Mouse (Mus musculus) spleen, adult 12 weeks (tissue): ENCODE data around the gene Btbd3.
"Not testable (repeated sequence)": the region's sequence is repeated elsewhere in the genome, so short reads cannot be mapped to it uniquely, and the experiment has no call there.

ENCODE experiments used
- DNase-seq: peaks from one replicate; pipeline ENCODE4 v3.0.0; 2022; ENCODE audit warnings: low spot score

Gene Btbd3

DNA sequence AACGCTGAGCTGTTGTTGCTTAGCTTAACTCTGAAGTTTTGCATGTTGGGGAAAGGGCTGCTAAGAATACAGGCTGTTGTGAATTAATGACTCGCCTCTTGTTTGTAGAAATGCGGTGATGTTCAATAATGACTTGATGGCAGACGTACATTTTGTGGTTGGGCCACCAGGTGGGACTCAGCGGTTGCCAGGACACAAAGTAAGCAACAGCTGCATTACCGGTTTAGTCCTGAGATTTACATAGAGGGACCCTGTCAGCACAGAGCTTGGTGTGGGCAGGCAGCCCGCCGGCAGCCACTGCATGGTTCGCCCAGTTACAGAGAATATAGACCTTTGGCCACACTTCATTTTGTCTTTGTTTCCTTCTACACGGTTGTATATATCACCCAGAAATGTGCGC, 23.3 kb downstream of the Btbd3 start:
- no peak for DNase-seq

GRCm38 (mm10) chr2:138280225-138280711, 23.9 kb downstream of the Btbd3 start:
- DNase-seq = no peak

GRCm38 (mm10) chr2:138281550-138282201, 25.3 kb downstream of the Btbd3 start:
- no peak for DNase-seq

DNA sequence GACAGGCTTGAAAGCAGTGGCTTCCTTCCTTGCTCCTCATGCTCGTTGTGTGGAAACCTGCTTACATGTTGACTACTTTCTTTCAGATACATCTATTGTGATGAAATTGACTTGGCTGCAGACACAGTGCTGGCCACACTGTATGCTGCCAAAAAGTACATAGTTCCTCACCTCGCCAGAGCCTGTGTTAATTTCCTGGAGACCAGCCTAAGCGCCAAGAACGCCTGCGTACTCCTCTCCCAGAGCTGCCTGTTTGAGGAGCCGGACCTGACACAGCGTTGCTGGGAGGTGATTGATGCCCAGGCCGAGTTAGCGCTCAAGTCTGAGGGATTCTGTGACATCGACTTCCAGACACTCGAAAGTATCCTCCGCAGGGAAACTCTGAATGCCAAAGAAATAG, 27.0 kb downstream of the Btbd3 start:
- no peak for DNase-seq

- no peak for DNase-seq
Observed at GRCm38 (mm10) chr2:138283856-138284255, 27.5 kb downstream of the Btbd3 start.

- DNase-seq = no peak
Observed at GRCm38 (mm10) chr2:138285811-138286210, 29.4 kb downstream of the Btbd3 start.

- DNase-seq = no peak
Observed at GRCm38 (mm10) chr2:138290154-138290553, 33.8 kb downstream of the Btbd3 start.

- DNase-seq = no peak
Observed at GRCm38 (mm10) chr2:138294286-138294685, 37.9 kb downstream of the Btbd3 start.

DNA sequence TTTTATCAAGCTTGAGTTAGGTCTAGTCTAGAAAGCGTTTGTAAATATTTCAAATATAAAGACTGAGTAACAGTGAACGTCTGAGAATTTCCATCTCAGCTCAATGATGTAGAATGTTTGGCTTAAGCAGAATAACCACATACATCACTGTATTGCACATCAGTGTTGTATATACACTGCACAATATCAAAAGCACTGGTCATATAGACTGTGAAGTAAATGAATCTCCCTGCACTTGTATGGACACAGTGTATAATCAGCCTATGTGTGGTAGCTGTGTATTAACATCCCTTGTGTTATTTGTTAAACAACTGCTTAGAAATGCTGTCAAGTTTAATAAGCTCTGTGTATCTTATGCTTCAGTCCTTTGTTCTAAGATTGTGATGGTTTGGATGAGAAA, 49.9 kb downstream of the Btbd3 start:
- no peak for DNase-seq

DNA sequence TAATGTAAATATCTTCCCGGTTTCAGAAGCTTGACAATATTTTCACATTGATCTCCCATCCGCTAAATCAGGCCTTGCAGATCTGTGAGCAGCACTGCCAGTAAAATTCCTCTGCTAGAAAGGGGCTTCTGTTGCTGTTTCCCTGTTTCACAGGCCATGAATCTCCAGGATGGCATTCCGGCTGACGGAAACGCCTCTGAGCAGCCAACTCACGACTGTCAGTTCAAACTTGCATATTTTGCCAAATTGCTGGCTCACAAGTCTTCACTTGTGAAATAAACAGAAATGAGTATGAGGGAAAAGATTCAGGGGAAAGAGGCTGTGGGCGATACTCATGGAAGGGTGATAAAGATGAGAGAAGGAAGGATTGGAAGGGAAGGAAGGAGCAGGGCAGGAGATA, 59.3 kb downstream of the Btbd3 start:
- DNase-seq = no peak

DNA sequence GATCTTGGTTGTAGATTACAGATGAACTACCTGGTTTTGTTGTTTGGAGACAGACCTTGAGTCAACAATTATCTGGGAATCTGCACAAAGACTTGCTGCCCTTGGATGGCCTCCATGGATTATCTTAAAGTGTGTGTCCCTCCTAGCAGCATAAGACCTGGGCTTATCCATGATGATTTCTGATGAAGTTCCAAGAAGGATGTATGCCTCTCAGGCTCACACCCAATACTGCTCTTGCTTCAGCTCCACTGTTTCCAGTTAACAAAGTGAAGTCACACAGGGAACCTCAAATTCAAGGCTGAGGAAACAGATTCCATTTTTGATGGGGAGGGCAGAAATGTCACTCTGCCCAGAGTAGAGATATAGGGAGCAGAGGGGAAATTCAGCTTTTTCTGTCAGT, 64.0 kb downstream of the Btbd3 start:
- no peak for DNase-seq

- no peak for DNase-seq
Observed at GRCm38 (mm10) chr2:138321041-138321481, 64.7 kb downstream of the Btbd3 start.

DNA sequence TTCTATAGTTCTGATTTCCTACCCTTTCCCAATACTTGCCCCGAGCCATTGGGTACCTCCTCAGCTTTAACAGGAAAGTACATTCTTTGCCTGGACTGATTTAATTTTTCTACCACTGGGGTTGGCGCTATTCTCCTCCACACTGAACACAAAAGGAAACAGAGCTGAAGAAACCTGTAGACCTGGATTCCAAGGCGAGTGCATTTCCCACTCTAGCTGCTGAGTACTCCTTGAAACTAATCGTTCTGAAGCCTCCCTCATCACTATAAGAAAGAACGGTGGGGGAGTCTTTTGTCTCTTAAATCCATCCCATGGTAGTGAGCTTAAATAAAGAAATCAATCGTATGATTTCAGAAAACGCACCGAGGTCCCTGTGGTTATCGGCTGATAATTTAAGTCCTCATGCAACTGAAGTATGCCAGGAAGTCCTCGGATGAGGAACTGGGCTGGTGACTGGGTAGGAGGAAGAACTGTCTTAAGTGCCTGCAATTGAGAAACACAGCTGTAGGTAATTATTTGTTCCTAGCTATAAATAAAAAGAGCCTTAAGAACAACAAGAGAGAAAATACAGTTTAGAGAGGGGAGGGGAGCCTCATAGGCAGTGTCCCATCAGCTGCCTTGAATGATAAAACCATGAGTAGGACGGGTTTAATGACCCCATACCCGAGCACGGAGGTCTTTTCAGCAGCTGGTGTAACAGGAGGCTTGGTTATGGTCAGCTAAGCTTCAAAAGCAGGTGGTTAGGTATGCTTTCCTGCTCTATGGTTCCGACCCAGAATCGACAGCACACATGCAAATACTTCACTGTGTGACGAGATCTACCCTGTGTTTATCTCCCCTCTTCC, 66.1 kb downstream of the Btbd3 start:
- no peak for DNase-seq

DNA sequence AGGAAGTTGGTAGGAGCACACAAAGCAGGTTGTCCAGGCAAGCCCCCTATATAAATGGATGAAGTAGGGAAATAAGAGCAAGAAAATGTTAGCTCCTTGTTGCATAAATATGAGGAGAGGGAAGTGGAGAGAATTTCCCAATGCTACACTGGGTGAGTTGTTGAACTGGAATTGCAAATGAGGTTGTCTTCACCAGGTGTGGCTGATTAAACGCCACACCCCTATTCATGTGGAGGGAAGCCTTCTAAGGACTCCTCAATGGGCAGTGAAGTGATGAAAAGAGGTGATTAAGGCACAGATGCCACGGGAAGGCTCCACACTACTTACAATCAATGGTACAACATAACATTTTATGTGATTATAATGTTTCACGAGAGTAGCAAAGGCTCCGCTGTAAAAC, 70.0 kb downstream of the Btbd3 start:
- DNase-seq = no peak

- not testable (repeated sequence) for DNase-seq
Observed at GRCm38 (mm10) chr2:138334198-138334597, 77.8 kb downstream of the Btbd3 start.

DNA sequence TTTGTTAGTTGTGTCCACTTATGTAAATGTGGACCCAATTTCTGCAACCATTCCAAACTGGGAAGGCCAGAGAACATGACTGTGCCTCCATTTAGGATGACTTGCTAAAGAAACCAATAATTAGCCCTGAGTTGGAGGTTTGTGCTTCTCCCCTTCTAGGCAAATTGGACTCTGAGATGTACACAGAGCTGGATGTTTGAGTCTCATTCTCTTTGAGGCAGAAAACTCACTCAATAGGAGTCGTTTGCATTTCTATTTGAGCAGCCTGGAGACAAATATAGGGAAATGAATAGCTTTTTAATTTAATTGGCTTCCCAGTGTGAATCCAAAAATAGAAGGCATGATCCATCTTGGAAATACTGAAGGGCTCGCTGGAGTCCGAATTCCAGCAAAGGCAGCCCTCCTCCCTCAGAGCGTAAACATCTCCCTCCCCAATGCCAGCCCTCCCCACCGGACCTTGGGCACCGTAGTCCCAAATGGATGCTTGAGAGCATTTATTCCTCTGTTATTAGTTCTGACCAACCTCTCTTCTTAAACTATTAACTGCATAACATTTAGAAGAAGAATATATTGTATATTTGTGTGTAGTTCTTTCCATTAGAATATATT, 81.6 kb downstream of the Btbd3 start:
- no peak for DNase-seq

DNA sequence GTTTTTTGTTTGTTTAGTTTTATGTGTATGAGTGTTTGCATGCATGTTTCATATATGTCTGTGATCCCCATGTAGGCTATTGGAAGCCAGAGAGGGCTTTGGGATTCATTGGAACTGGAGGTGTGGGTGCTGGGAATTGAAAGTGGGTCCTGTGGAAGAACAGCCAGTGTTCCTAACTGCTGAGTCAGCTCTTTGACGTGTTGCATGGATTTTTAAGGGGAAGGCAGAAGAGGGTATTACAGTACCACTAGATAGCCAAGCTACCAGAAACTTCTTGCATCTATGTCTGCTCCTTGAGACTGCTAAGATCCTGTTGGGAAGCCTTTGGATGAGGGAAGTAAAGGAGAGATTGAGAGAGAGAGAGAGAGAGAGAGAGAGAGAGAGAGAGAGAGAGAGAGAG, 82.2 kb downstream of the Btbd3 start:
- DNase-seq = no peak

DNA sequence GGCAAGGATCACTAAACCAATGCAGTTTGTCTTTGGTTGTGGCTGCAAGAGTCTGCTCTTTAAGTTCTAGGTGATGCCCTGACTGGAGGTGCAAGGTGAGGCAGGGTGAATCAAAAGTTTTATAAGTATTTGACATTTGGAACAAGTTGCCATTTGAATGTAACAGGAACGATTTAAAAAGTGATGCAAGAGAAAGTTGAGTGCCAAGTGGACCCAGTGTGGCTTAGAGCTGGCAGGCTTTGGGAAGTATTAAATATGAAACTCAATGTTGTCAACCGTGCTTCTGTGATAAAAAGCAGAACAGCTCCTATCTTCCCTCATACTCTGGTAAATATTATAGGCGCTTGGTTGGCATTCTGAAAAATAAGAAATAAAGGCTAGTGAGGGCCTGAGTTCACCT, 99.0 kb downstream of the Btbd3 start:
- DNase-seq = no peak

DNA sequence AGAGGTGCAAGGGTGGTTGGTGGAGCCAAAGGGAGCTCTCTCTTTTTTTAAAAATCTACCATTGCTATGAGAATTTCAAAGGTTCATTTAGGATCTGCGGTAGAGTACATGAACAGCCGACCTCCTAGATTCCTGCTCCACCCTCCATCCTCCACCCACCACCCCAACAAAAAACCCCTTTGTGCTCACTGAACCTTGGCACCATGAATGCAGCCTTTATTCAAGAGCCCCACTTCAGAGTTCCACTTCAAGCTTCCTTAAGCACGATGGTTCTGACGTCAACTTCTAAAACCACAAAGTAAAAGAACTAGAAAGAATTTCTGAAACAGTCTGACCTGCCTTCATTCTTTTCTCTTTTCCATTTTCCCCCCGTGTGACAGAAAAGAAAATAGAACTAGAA, 106.1 kb downstream of the Btbd3 start:
- no peak for DNase-seq

DNA sequence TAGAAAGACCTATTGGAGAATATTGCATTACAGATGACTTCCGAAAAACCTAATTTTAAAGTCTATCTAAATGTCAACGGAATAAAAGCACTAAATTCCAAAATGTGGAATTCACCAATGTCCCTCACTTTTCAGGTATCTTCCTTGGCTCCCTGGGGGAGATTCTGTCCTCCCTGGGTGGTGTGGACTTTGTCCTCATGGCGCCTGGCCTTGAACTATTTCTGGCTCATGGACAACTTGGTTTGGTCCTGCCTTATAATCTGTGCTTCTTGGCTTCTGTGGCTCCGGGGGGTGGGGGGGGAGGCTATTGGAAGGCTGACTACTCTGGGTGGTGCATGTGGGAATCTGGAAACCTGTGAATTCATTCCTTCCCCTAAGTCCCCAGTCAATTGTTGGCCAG, 109.0 kb downstream of the Btbd3 start:
- no peak for DNase-seq

DNA sequence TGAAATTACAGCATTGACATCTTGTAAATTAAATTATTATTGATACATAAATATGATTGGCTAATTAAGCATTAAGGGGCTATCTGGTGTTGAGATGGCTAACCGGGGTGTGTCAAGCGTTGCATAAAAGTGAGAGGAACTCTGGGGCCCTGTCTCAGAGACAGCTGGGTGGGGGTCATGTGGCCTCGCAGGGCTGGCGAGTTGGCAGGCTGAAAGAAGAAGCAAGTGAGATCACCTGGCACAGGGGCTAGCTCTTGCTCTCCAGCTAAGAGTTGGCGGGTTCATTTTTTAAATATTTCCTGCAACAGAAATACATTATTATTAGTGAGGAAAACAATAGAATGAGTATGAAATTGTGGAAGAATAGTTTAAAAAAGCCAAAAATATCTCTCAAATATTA, 118.2 kb downstream of the Btbd3 start:
- no peak for DNase-seq

DNA sequence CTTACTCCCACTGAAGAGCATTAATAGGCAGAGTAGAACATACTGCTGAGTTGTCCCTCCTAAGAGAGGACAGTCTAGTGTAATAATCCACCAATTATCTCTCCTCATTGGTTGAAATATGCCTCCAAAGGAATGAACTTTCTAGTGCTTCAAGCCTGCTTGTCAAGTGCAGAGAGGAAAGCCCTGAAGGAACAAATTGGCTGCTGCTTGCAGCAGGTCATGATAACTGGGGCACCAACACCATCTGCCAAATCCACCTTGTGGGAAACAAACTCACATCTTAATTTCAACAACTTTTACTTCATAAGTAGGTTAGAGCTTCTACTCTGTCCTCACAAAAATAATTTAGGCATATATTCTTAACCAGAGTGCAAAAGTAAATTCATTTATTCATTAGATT, 122.5 kb downstream of the Btbd3 start:
- DNase-seq = no peak

DNA sequence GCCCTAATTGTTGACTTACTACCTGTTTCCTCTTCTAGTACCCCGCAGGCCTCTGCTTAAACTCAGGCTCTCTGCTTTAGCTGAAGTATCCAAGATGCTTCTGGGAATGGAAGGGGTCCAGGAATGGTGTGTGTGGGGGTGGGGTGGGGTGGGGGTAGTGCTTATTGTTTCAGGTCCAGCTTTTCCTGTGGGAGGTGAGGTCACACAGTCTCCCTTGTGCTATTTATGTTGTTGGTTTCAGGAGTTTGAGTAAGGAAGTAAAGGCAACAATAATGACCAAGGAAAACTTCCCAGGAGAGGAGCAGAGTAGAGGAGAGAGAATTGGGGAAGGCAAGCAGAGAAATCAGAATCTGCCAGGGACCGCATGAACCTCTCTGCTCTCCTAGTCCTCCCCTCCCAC, 128.4 kb downstream of the Btbd3 start:
- DNase-seq = no peak
